Mouse (Mus musculus) cerebellum, postnatal 25 days (tissue): ENCODE data around the gene Celf2.

Experiments used
- DNase-seq, 2 experiments: peaks; one replicate each; pipeline ENCODE4 v3.0.0; 2021; ENCODE audit warnings: mixed read lengths in 2 of 2

The Celf2 gene

DNA sequence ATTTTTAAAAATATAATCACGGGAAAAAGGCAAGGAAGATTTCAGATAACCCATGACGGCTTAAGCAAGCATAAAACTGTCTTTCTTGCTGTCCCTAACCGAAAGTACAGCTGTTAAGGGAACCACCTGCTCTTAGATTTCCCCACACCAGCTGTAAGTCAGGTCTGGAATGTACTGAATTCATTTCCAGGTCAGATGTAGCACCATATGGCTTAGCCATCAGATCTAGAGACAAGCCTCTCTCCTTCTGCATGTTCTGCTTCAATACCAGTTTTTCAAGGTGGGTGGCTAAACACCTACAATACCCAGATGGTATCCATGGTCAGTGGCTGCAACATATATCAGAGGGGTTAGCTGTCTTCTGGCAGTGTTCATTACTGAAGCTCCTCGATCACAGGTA lies 841.8 kb downstream of the Celf2 start:
- peak; percentile 8 to 33 for DNase-seq

DNA sequence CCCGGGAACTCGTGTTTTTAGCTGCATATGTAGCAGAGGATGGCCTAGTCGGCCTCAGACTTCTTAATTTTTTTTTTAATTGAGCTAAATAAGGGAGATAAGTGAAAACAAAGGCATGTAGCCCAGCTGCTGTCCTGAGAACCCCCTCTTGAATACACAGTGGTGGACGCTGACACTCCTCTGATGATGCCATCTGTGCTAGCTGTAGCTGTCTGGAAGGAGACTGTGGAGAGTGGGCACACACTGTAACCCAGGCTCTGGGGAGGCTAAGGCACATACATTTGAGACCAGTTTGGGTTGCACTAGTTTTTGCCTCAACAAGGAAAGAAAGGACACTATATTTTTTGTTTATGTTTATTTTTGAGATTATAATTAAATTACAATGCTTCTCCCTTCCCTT lies 849.5 kb downstream of the Celf2 start:
- DNase-seq = no peak

- DNase-seq = peak; percentile 26 to 43
Observed at GRCm38 (mm10) chr2:6653719-6654118, 855.6 kb downstream of the Celf2 start.

DNA sequence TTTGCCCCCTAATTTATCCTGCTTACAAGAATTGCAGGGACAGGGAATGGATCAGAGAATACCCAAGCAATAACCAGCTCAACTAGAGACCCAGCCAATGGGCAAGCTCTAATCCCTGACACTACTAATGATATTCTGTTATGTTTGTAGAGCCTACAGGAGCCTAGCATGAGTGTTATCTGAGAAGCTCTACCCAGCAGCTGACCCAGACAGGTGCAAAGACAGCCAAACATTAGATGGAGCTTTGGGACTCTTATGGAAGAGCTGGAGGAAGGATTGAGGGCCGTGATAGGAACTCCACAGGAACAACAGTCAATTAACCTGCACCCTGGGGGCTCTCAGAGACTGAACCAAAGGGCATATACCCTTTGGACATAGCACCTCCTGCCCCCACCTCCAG lies 857.7 kb downstream of the Celf2 start:
- no peak for DNase-seq

- no peak for DNase-seq
Observed at GRCm38 (mm10) chr2:6648877-6649276, 860.5 kb downstream of the Celf2 start.

DNA sequence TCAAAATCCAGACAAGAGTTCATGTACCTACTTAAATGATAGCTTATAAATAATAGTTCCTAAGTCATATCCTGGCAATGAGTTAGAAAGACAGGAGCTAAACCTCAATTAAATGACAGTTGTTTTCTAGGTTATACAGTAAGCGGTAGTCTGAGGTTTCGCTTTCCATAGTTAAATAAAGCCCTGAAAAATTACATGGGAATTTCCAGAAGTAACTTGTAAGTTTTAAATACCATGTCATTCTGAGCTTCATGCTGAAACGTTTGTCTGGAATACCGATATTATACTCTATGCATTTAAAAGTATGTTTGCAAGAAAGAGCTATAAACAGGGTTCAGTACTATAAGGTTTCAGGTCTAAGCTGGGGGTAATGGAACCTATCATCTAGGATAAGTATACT lies 862.3 kb downstream of the Celf2 start:
- no peak for DNase-seq

- DNase-seq = no peak
Observed at GRCm38 (mm10) chr2:6646325-6646724, 863.0 kb downstream of the Celf2 start.

- no peak for DNase-seq
Observed at GRCm38 (mm10) chr2:6642222-6642850, 867.0 kb downstream of the Celf2 start.

DNA sequence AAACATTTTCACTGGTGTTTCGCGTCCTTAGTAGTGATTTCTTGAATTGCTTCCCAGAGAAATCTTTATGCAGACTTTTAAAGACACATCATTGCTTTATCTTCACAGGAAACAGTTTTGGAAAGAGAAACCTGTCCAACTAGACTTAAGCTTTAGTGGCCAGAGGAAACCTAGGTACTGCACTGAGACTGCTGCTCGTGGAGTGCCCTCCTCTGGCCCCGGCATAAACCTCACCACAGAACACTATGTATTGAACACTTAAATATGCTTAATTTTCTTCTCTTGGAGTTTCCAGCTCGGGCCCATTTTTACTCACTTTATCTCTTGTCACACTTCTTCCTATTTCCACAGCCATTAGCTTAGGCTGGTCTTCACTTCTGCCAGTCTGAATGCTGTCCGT lies 870.0 kb downstream of the Celf2 start:
- no peak for DNase-seq

DNA sequence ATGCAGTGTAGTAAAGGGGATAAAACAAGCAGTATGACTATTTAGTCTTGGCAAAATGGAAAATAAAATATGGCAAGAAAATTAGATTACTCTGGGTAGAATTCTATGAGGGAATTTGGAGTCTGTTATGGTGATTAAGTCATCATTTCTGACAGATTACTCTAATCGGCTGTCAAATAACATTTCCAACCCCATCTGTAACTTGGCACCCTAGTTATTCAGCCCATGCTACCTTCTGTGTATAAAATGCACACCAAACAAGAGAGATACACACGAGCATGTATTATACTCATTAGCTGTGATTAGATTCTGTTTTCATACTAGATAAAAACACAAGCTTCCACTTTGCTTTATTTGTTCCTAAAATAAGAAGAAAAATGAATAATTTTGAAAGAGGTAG lies 872.2 kb downstream of the Celf2 start:
- DNase-seq = no peak

- DNase-seq = no peak
Observed at GRCm38 (mm10) chr2:6634899-6635298, 874.5 kb downstream of the Celf2 start.

GRCm38 (mm10) chr2:6633115-6633514 lies 876.2 kb downstream of the Celf2 start:
- no peak for DNase-seq

- no peak for DNase-seq
Observed at GRCm38 (mm10) chr2:6623802-6624201, 885.6 kb downstream of the Celf2 start.

DNA sequence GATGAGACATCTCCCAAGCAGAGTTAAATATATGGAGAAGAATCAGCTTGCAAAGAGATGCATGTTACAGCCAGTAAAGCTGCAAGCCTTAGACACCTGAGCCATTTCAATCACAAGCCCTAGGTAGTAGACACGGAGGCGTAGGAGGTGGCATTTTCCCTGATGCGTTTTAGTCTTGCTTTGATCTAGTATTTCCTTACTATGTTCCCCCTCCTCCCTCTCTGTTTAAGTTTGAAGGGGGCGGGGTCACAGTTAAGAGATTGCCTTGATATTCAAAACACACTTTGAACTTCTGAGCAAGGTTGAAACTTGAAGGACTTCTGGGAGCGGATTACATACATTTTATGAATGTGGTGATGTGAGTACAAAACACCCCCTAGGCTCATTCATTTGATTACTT lies 887.3 kb downstream of the Celf2 start:
- no peak for DNase-seq

GRCm38 (mm10) chr2:6618856-6619255 lies 890.5 kb downstream of the Celf2 start:
- DNase-seq = no peak

GRCm38 (mm10) chr2:6618450-6618849 lies 890.9 kb downstream of the Celf2 start:
- no peak for DNase-seq

DNA sequence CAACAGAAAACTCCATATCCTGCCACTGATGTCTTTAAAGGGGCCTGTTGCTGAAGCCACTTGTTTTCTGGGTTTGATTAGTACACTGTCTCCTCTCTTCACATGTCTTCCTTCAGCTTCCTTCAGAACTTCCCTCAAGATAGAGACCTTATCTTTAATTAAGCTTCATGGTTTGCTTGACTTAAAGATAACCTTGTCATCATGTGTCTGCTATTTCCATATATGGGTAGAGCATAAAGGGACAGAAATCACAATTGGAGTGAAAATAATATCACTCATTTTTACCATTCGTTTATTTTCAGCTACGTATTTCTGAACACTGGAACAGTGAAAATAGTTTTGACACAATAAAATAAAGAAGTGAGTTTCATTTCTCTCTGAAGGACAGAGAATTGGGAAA lies 905.0 kb downstream of the Celf2 start:
- DNase-seq = no peak

DNA sequence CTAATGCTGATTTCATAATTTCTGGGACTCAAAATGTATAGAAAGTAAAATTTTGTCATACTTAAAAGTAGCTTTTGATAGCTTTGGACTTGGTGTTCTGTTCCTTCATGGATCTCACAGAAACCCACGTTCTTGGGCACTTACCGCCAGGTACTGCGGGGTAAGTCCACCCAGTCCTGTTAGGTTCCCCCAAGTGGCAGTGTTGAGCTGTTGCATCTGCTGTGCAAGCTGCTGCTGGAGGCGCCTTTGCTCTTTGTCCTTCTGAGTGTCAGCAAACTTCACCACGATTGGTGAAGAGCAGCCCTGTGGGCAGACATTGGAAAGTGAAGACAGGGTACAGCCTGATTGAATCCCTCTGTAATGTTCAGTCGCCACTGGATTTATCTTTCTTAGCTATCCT lies 905.5 kb downstream of the Celf2 start:
- DNase-seq = no peak

DNA sequence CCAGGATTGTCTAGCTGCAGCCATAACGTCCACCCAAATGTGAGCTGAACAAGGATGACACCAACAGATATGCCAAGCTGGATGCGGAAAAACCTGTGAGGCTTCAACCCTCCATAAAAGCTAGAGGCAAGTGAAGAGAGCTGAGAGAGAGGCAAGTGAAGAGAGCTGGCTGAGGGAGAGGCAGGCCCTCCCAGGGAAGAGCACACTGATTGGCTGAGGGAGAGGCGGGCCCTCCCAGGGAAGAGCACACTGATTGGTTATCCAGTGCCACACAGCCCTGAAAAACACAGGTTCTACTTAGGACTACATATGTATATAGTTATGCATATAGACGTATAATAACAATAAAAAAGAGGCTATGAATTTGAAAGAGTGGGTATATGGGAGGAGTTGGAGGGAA lies 907.2 kb downstream of the Celf2 start:
- DNase-seq = no peak

- no peak for DNase-seq
Observed at GRCm38 (mm10) chr2:6598879-6599167, 910.5 kb downstream of the Celf2 start.

DNA sequence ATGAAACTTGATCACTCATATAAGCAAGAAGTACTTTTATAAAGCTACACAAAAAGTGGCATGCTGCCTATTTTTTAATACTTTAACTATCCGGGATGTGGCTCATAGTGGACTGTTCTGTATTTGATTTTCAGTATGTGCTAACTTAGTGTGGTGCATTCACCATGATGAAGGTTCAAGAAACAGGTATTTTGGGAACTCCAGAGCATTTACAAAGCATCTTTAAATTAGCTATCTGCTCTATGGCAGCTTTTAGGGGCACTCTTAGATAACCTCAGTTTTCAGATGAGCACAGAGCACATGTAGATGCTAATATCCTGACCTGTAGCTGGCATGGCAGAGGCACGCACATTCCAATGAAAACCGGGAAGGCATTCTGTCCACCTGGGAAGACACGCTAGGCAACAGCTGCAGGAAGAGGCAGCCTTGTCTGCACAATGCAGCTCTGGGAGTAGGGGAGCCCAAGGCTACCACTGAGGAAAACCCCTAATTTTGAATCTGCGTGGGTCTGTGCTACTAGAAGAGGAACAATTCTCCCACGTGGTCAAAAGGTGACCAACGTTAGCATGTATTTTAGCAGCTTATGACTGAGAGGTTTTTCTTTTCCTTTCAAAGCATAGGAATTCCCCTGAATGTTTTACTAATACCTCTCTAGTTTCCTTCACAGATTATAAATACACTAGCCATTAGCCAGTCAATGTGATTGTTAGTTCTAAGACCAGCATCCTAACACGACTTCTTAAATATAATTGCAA lies 911.1 kb downstream of the Celf2 start:
- no peak for DNase-seq

DNA sequence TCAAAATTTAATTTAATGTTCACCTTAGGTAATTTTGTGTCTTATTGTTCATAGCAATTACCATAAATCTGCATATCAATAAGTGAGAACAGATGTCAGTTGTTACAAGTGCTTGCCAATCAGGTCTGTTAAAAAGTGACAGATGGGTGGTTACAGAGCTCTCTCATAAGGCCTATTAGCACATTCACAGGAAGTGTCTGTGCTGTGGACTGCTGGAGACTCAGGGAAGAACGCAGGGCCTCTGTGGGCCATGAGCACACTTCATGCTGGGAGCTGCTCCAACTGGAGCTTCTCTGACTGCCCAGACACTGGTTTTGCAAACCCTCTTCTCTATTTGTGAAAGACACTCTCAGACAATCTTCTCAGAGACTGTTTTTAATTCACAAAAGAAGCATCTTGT lies 914.6 kb downstream of the Celf2 start:
- DNase-seq = peak; percentile 35 to 52

DNA sequence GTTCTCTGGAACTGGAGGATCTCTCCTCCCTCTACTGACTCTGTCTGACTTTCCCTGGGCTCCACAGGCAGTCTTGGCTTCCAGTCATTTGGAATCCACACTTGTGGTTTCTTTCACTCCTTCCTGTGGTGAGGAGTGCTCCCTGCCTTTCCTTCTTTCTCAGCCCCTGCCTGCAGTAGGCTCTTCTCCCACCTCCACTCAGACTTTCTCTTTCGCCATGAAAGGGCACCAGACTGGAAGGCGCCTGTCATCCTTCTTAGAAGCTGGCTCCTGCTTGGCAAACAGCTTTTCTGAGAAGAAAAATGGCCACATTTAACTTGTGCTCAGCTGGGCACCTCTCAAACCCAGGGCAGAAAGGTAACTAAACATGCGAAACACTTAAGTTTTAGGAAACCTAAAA lies 915.2 kb downstream of the Celf2 start:
- peak in 1 of 2 experiments; percentile 45 for DNase-seq

DNA sequence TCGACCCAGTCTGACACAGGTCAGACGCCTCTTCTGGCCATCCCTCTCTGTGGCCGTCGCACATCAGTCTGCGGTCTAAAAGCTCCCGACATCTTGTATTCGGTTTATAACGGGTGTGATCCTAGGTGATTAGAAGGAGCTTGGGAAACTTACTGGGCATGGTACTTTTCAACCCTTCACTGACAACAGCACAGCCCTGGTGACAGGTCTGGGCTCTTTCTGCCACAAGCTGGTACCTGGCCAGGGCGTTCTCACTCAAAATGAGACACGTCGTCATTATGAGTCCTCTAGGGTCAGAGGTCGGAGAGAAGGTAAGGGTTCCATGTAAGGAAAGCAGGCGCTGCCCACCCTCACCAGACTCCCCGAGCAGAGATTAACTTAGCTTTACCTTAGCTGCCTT lies 915.6 kb downstream of the Celf2 start:
- peak in 1 of 2 experiments; percentile 18 for DNase-seq

- no peak for DNase-seq
Observed at GRCm38 (mm10) chr2:6586122-6586681, 923.2 kb downstream of the Celf2 start.
